Mouse (Mus musculus): ENCODE results near the gene Nme7. TPM values are rescaled to one million over a fixed set of nuclear protein-coding genes. Genes with fewer than 3 reads are reported as not detected.
A peak's percentile ranks its signal among the peaks of the same experiment; 100 is the strongest.

Gene Nme7
- polyA plus RNA-seq, 1 experiment: 10.7 TPM

GRCm38 (mm10) chr1:164455614-164456013 is 151.7 kb downstream of the Nme7 start:
- Histone ChIP-seq H3K4me2 (ENCODE audit: low read depth) (peak overlapping the region; percentile 88), H3ac (ENCODE audit: control insufficient read depth, insufficient read length) (no peak overlapping the region), H3K27me3 (ENCODE audit: control insufficient read depth, insufficient read depth, insufficient read length) (no peaks in the 10 kb centered on the region), H3K36me3 (ENCODE audit: control insufficient read depth, insufficient read depth) (no peaks in the 10 kb centered on the region), H3K4me3 (peak overlapping the region; percentile 50), H3K79me2 (ENCODE audit: control insufficient read depth, insufficient read depth) (peaks cover 4% of the 10 kb centered on the region)
- no peak for TF ChIP-seq POLR2A (IDR thresholded peaks at IDR 0.05; ENCODE audit: insufficient read length, low read depth)
- TF ChIP-seq CEBPB (IDR thresholded peaks at IDR 0.05; ENCODE audit: insufficient read depth, poor library complexity, severe bottlenecking): no peak
- TF ChIP-seq TCF12 (IDR thresholded peaks at IDR 0.05; ENCODE audit: insufficient read depth, poor library complexity, severe bottlenecking): no peak

GRCm38 (mm10) chr1:164456065-164456464 is 152.1 kb downstream of the Nme7 start:
- no peaks in the 10 kb centered on the region for H3K36me3 ChIP-seq (ENCODE audit: control insufficient read depth, insufficient read depth)
- H3K4me3 ChIP-seq: peak overlapping the region; percentile 50
- no peak for TF ChIP-seq MAX (IDR thresholded peaks at IDR 0.05; ENCODE audit: low read depth)
- no peak for TF ChIP-seq E2F4 (IDR thresholded peaks at IDR 0.05; ENCODE audit: insufficient read depth)
- no peak for TF ChIP-seq POLR2AphosphoS2 (IDR thresholded peaks at IDR 0.05; ENCODE audit: insufficient read length, low read depth)
- TF ChIP-seq TCF3 (IDR thresholded peaks at IDR 0.05; ENCODE audit: insufficient read length, low read depth): no peak
- TF ChIP-seq MYOG (IDR thresholded peaks at IDR 0.05; ENCODE audit: control insufficient read depth in 1 of 3, insufficient read depth in 1 of 3, insufficient read length in 2 of 3, low read depth in 2 of 3): no peak
- TF ChIP-seq POLR2A (IDR thresholded peaks at IDR 0.05; ENCODE audit: insufficient read length, low read depth): no peak
- no peak for TF ChIP-seq SRF (IDR thresholded peaks at IDR 0.05; ENCODE audit: control insufficient read depth, insufficient read length, low read depth)
- no peak for TF ChIP-seq CEBPB (IDR thresholded peaks at IDR 0.05; ENCODE audit: insufficient read depth, poor library complexity, severe bottlenecking)
- TF ChIP-seq TCF12 (IDR thresholded peaks at IDR 0.05; ENCODE audit: insufficient read depth, poor library complexity, severe bottlenecking): no peak
- H3K4me2 ChIP-seq (ENCODE audit: low read depth): peak overlapping the region; percentile 88
- H3K27me3 ChIP-seq (ENCODE audit: control insufficient read depth, insufficient read depth, insufficient read length): no peaks in the 10 kb centered on the region
- peaks cover 4% of the 10 kb centered on the region for H3K79me2 ChIP-seq (ENCODE audit: control insufficient read depth, insufficient read depth)
- no peak overlapping the region for H3ac ChIP-seq (ENCODE audit: control insufficient read depth, insufficient read length)

GRCm38 (mm10) chr1:164456731-164457130 is 152.8 kb downstream of the Nme7 start:
- Histone ChIP-seq H3K4me3 (peak overlapping the region; percentile 50), H3K79me2 (ENCODE audit: control insufficient read depth, insufficient read depth) (peaks cover 4% of the 10 kb centered on the region), H3K36me3 (ENCODE audit: control insufficient read depth, insufficient read depth) (no peaks in the 10 kb centered on the region), H3K27me3 (ENCODE audit: control insufficient read depth, insufficient read depth, insufficient read length) (no peaks in the 10 kb centered on the region), H3K4me2 (ENCODE audit: low read depth) (peak overlapping the region; percentile 88), H3ac (ENCODE audit: control insufficient read depth, insufficient read length) (no peak overlapping the region)
- TF ChIP-seq POLR2A (IDR thresholded peaks at IDR 0.05; ENCODE audit: insufficient read length, low read depth): no peak
- TF ChIP-seq E2F4 (IDR thresholded peaks at IDR 0.05; ENCODE audit: insufficient read depth): no peak
- no peak for TF ChIP-seq POLR2AphosphoS2 (IDR thresholded peaks at IDR 0.05; ENCODE audit: insufficient read length, low read depth)
- no peak for TF ChIP-seq USF1 (IDR thresholded peaks at IDR 0.05; ENCODE audit: low read depth)
- no peak for TF ChIP-seq MAX (IDR thresholded peaks at IDR 0.05; ENCODE audit: low read depth)
- no peak for TF ChIP-seq MYOG (IDR thresholded peaks at IDR 0.05; ENCODE audit: control insufficient read depth in 1 of 3, insufficient read depth in 1 of 3, insufficient read length in 2 of 3, low read depth in 2 of 3)
- TF ChIP-seq REST (IDR thresholded peaks at IDR 0.05; ENCODE audit: insufficient read depth, insufficient read length): no peak
- no peak for TF ChIP-seq CEBPB (IDR thresholded peaks at IDR 0.05; ENCODE audit: insufficient read depth, poor library complexity, severe bottlenecking)
- no peak for TF ChIP-seq TCF3 (IDR thresholded peaks at IDR 0.05; ENCODE audit: insufficient read length, low read depth)
- no peak for TF ChIP-seq MYOD1 (IDR thresholded peaks at IDR 0.05; ENCODE audit: control insufficient read depth in 1 of 3, insufficient read length in 2 of 3, low read depth in 2 of 3)
- TF ChIP-seq TCF12 (IDR thresholded peaks at IDR 0.05; ENCODE audit: insufficient read depth, poor library complexity, severe bottlenecking): no peak
- no peak for TF ChIP-seq SRF (IDR thresholded peaks at IDR 0.05; ENCODE audit: control insufficient read depth, insufficient read length, low read depth)

GRCm38 (mm10) chr1:164457531-164458244 is 153.8 kb downstream of the Nme7 start:
- Histone ChIP-seq H3K79me2 (ENCODE audit: control insufficient read depth, insufficient read depth) (peaks cover 4% of the 10 kb centered on the region), H3ac (ENCODE audit: control insufficient read depth, insufficient read length) (peak overlapping the region; percentile 42), H3K4me2 (ENCODE audit: low read depth) (peak overlapping the region; percentile 88), H3K4me3 (peak overlapping the region; percentile 50), H3K27me3 (ENCODE audit: control insufficient read depth, insufficient read depth, insufficient read length) (no peaks in the 10 kb centered on the region), H3K36me3 (ENCODE audit: control insufficient read depth, insufficient read depth) (no peaks in the 10 kb centered on the region)
- no peak for TF ChIP-seq MAX (IDR thresholded peaks at IDR 0.05; ENCODE audit: low read depth)
- peak; percentile 46 for TF ChIP-seq POLR2A (IDR thresholded peaks at IDR 0.05; ENCODE audit: insufficient read length, low read depth)
- peak in 1 of 3 experiments; percentile 4 for TF ChIP-seq MYOD1 (IDR thresholded peaks at IDR 0.05; ENCODE audit: control insufficient read depth in 1 of 3, insufficient read length in 2 of 3, low read depth in 2 of 3)

GRCm38 (mm10) chr1:164458245-164458613 is 154.3 kb downstream of the Nme7 start, which contains the start of gene Atp1b1:
TSS of gene Atp1b1 (minus strand) at chr1:164458355.
- Histone ChIP-seq H3K27me3 (ENCODE audit: control insufficient read depth, insufficient read depth, insufficient read length) (no peaks in the 10 kb centered on the region), H3K4me3 (peak within 1 kb of the TSS; percentile 50), H3K4me2 (ENCODE audit: low read depth) (peak within 1 kb of the TSS; percentile 88), H3K36me3 (ENCODE audit: control insufficient read depth, insufficient read depth) (no peaks in the 10 kb centered on the region), H3K79me2 (ENCODE audit: control insufficient read depth, insufficient read depth) (peaks cover 4% of the 10 kb centered on the region), H3ac (ENCODE audit: control insufficient read depth, insufficient read length) (peak within 1 kb of the TSS; percentile 42)
- TF ChIP-seq USF1 (IDR thresholded peaks at IDR 0.05; ENCODE audit: low read depth) (no peak), POLR2AphosphoS2 (IDR thresholded peaks at IDR 0.05; ENCODE audit: insufficient read length, low read depth) (peak; percentile 63), MAX (IDR thresholded peaks at IDR 0.05; ENCODE audit: low read depth) (no peak), CEBPB (IDR thresholded peaks at IDR 0.05; ENCODE audit: insufficient read depth, poor library complexity, severe bottlenecking) (no peak), MYOG (IDR thresholded peaks at IDR 0.05; ENCODE audit: control insufficient read depth in 1 of 3, insufficient read depth in 1 of 3, insufficient read length in 2 of 3, low read depth in 2 of 3) (no peak), REST (IDR thresholded peaks at IDR 0.05; ENCODE audit: insufficient read depth, insufficient read length) (no peak), SRF (IDR thresholded peaks at IDR 0.05; ENCODE audit: control insufficient read depth, insufficient read length, low read depth) (no peak), MYOD1 (IDR thresholded peaks at IDR 0.05; ENCODE audit: control insufficient read depth in 1 of 3, insufficient read length in 2 of 3, low read depth in 2 of 3) (peak in 1 of 3 experiments; percentile 3), TCF12 (IDR thresholded peaks at IDR 0.05; ENCODE audit: insufficient read depth, poor library complexity, severe bottlenecking) (no peak), POLR2A (IDR thresholded peaks at IDR 0.05; ENCODE audit: insufficient read length, low read depth) (peak; percentile 66), TCF3 (IDR thresholded peaks at IDR 0.05; ENCODE audit: insufficient read length, low read depth) (no peak), E2F4 (IDR thresholded peaks at IDR 0.05; ENCODE audit: insufficient read depth) (no peak)

Data from myocyte (in vitro differentiated cells).